Mouse (Mus musculus): ENCODE data around the gene Nol12.

GRCm38 (mm10) chr15:78989152-78990092 is 54.7 kb downstream of the Nol12 start:
- TF ChIP-seq POLR2A (IDR thresholded peaks at IDR 0.05; ENCODE audit: low read depth, low read length) (no peak), CTCF (conservative IDR thresholded peaks at IDR 0.05; ENCODE audit: insufficient read depth, insufficient read length, low read depth, low read length) (no peak)
